11 mouse cellular contexts compared by ENCODE assay signal in genomic region chr3:12954480-12954879, GRCm38 (mm10).
"Had no signal": no experiment of that assay in that cellular context is flagged by ENCODE, and none has a peak within 500 bp of the region (broad histone marks: within the 10 kb centered on the region; RNA-seq: fewer than 3 reads in every experiment).

No protein-coding gene starts in this region.

- DNase-seq: kidney, postnatal 25 days; lung, embryonic 14.5 days; lung, postnatal 14 days had no signal

- H3K4me1 ChIP-seq: limb, embryonic 15.5 days; liver, embryonic 12.5 days; midbrain, embryonic 13.5 days; neural tube, embryonic 12.5 days had no signal

- H3K27me3 ChIP-seq: limb, embryonic 15.5 days; liver, embryonic 12.5 days; midbrain, embryonic 13.5 days; neural tube, embryonic 12.5 days had no signal

- H3K27ac ChIP-seq: left cerebral cortex, adult 2 months; limb, embryonic 15.5 days; liver, embryonic 12.5 days; macrophage; midbrain, embryonic 13.5 days; neural tube, embryonic 12.5 days; stomach, postnatal 0 days had no signal

- H3K9me3 ChIP-seq: limb, embryonic 15.5 days; liver, embryonic 12.5 days; midbrain, embryonic 13.5 days; neural tube, embryonic 12.5 days had no signal

- H3K36me3 ChIP-seq: limb, embryonic 15.5 days; liver, embryonic 12.5 days; midbrain, embryonic 13.5 days; neural tube, embryonic 12.5 days had no signal

- H3K4me3 ChIP-seq: left cerebral cortex, adult 2 months; limb, embryonic 15.5 days; liver, embryonic 12.5 days; midbrain, embryonic 13.5 days; myocyte; neural tube, embryonic 12.5 days had no signal
